Mouse (Mus musculus) lung, postnatal 0 days (tissue): Measurements from ENCODE around the gene Lama4.

ENCODE experiments used
- CTCF ChIP-seq: IDR thresholded peaks from 2 replicates; pipeline ENCODE4 v1.5.1; 2016; ENCODE audit warnings: antibody characterized with exemption, mild to moderate bottlenecking
- EP300 ChIP-seq: IDR thresholded peaks from 2 replicates; pipeline ENCODE4 v1.6.1; 2016; ENCODE audit warnings: antibody characterized with exemption, mild to moderate bottlenecking, control low read depth

- TF ChIP-seq CTCF, result no peak
- TF ChIP-seq EP300, result peak; percentile 74
Observed at GRCm38 (mm10) chr10:38928940-38929697, 36.2 kb upstream of the Lama4 start.
